Mouse (Mus musculus): ENCODE results near the gene Gjb5. TPM values are rescaled to one million over a fixed set of nuclear protein-coding genes. Genes with fewer than 3 reads are reported as not detected.

Gjb5 gene
- 0.70 and 0.84 TPM in 2 replicates for polyA plus RNA-seq (2014; fragmentation: Nextera tagmentation; extraction: Ambion mirVana)

DNA sequence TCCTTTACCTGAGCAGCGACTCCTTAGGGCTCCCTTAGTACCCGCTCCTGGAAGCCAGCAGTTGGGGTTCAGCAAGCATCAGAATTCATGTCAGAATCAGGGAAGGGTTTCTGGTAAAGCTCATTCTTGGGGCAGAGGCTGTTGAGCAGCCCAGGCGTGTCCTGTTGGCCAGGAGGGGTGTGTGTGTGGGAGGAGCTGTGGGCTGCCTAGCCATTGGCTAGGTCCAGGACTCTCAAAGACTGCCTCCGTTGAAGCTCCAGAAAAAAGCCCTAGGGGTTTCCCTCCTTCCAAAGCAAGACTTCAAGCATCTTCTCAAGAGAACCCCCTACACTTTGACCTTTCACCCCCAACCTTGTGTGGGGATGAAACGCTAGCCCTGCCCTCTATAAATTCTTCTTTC lies at the start of gene Gjb5:
Gene Gjb5, minus strand, starts transcription at position 164 of the 400 bp plus-strand sequence.
- Histone ChIP-seq H3K27ac (replicated peaks; ENCODE audit: low read depth, low read length) (no peak within 1 kb of the TSS), H3K9me3 (replicated peaks; ENCODE audit: control insufficient read depth, low read length) (no peaks in the 10 kb centered on the region), H3K4me2 (ENCODE audit: low read depth, low read length) (no peak within 1 kb of the TSS; the same call in 1 of the 2 replicates), H3K4me1 (ENCODE audit: control insufficient read depth, insufficient read depth, low read length) (no peaks in the 10 kb centered on the region; the same call in 1 of the 2 replicates), H3K36me3 (replicated peaks; ENCODE audit: control insufficient read depth, insufficient read depth, low read depth, low read length) (no peaks in the 10 kb centered on the region), H3K27me3 (ENCODE audit: control insufficient read depth, insufficient read depth, low read length) (no peaks in the 10 kb centered on the region; the same call in 1 of the 2 replicates), H3K9ac (replicated peaks; ENCODE audit: low read length) (no peak within 1 kb of the TSS), H3K4me3 (ENCODE audit: low read depth, low read length) (no peak within 1 kb of the TSS)
- DNase-seq (ENCODE audit: low spot score) = peak; percentile 34
- WGBS = 22% methylated on average over 5 of the region's 5 CpGs
- ATAC-seq (replicated peaks; ENCODE audit: insufficient number of reproducible peaks, low FRiP score, low TSS enrichment, low read depth) = no peak

DNA sequence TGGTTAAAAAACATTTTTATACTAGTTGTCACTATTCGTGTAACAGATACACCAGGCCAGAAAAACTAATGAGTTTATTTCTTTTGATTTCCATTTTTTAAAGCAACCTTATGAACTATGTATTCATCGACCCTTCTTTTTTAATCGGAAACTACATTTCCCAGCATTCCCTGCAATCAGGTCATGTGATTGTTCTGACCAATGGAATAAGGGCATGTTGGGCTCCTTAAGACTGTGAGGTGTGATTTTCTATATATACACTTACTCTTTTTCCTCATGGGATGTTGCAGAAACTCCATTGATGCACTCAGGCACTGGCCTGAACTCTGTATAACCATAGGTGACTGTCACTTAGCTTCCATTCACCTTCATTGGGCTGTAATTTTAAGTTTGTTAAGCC lies 44.6 kb upstream of the Gjb5 start:
- Histone ChIP-seq H3K36me3 (replicated peaks; ENCODE audit: control insufficient read depth, insufficient read depth, low read depth, low read length) (no peaks in the 10 kb centered on the region), H3K27me3 (ENCODE audit: control insufficient read depth, insufficient read depth, low read length) (no peaks in the 10 kb centered on the region), H3K27ac (replicated peaks; ENCODE audit: low read depth, low read length) (no peak overlapping the region), H3K9ac (replicated peaks; ENCODE audit: low read length) (no peak overlapping the region), H3K4me3 (ENCODE audit: low read depth, low read length) (no peak overlapping the region), H3K4me1 (ENCODE audit: control insufficient read depth, insufficient read depth, low read length) (no peaks in the 10 kb centered on the region), H3K4me2 (ENCODE audit: low read depth, low read length) (no peak overlapping the region), H3K9me3 (replicated peaks; ENCODE audit: control insufficient read depth, low read length) (no peaks in the 10 kb centered on the region)
- peak; percentile 46 for DNase-seq (ENCODE audit: low spot score)
- no peak for ATAC-seq (replicated peaks; ENCODE audit: insufficient number of reproducible peaks, low FRiP score, low TSS enrichment, low read depth)
- 64% methylated on average over 3 of the region's 3 CpGs for WGBS

DNA sequence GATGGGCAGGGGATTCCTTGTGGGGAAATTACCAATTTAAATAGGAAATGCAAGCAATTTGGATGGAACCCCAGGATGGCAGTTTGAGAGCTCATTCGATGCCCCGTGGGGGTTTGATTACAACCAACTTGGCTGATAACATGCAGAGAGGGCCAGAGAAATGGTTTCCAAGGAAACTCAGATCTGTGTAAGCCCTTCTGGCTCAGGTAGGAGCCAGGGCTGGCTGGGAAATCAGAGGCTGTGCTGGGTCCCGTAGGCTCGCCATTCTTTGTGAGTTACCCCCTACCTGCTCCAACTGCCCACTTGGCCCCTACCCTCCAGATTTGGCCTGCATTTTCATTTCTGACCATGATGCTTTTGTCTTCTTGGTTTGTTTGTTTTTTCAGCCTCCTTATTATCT lies 44.2 kb upstream of the Gjb5 start:
- Histone ChIP-seq H3K4me3 (ENCODE audit: low read depth, low read length) (no peak overlapping the region), H3K27me3 (ENCODE audit: control insufficient read depth, insufficient read depth, low read length) (no peaks in the 10 kb centered on the region), H3K4me2 (ENCODE audit: low read depth, low read length) (no peak overlapping the region), H3K36me3 (replicated peaks; ENCODE audit: control insufficient read depth, insufficient read depth, low read depth, low read length) (no peaks in the 10 kb centered on the region), H3K27ac (replicated peaks; ENCODE audit: low read depth, low read length) (no peak overlapping the region), H3K4me1 (ENCODE audit: control insufficient read depth, insufficient read depth, low read length) (no peaks in the 10 kb centered on the region), H3K9me3 (replicated peaks; ENCODE audit: control insufficient read depth, low read length) (no peaks in the 10 kb centered on the region), H3K9ac (replicated peaks; ENCODE audit: low read length) (no peak overlapping the region)
- WGBS = 91% methylated on average over 4 of the region's 4 CpGs
- DNase-seq (ENCODE audit: low spot score) = no peak
- no peak for ATAC-seq (replicated peaks; ENCODE audit: insufficient number of reproducible peaks, low FRiP score, low TSS enrichment, low read depth)

DNA sequence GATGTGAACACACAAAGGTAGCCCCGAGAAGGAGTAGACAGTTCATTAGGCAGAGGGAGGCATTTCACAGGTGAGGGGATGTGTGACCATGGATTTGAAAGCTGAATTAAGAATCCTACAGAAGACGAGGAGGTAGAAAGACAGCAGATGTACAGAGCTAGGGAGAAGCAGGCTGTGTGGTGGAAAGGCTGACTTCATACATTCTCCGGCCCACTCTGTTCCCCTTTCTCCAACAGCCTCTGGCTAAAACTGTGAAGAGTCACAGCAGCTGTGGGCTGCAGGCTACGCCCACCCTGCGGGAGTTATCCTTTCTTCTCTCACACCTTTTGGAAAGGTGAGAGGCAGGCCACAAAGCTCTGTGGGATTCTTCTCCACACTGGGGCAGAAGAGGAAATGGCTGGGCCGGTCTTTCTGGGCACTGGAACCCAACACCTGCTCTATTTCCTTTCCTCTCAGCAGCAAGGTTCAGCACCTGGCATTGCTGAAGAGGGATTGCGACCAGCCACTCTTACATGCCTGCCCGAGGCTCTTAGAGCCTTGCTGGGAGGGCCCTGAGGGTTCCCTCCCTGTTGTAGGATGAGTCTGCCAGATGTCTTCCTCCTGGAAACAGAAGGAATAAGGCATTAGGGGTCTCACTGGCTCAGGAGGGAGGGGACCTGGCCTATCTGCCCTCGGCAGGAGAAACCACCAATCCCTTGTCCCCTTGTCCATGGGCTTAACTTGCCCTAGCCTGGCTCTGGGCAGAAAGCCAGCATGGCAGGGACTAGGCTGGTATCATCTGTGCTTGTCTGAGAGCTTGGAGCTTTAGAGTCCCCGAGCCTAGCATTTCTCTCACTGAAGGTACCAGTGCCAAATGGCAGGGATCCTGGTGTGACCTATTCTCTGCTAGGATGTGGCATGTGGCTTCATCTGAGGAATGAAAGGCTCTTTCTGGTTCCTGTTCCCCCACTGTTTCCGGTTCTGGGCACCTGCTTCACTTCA lies 42.5 kb upstream of the Gjb5 start:
- no peaks in the 10 kb centered on the region for H3K4me1 ChIP-seq (ENCODE audit: control insufficient read depth, insufficient read depth, low read length)
- H3K36me3 ChIP-seq (replicated peaks; ENCODE audit: control insufficient read depth, insufficient read depth, low read depth, low read length) = no peaks in the 10 kb centered on the region
- H3K4me3 ChIP-seq (ENCODE audit: low read depth, low read length) = no peak overlapping the region
- 68% methylated on average over 11 of the region's 11 CpGs for WGBS
- H3K27me3 ChIP-seq (ENCODE audit: control insufficient read depth, insufficient read depth, low read length) = no peaks in the 10 kb centered on the region
- ATAC-seq (replicated peaks; ENCODE audit: insufficient number of reproducible peaks, low FRiP score, low TSS enrichment, low read depth) = no peak
- H3K27ac ChIP-seq (replicated peaks; ENCODE audit: low read depth, low read length) = no peak overlapping the region
- no peak overlapping the region for H3K4me2 ChIP-seq (ENCODE audit: low read depth, low read length)
- no peaks in the 10 kb centered on the region for H3K9me3 ChIP-seq (replicated peaks; ENCODE audit: control insufficient read depth, low read length)
- no peak for DNase-seq (ENCODE audit: low spot score)
- no peak overlapping the region for H3K9ac ChIP-seq (replicated peaks; ENCODE audit: low read length)

DNA sequence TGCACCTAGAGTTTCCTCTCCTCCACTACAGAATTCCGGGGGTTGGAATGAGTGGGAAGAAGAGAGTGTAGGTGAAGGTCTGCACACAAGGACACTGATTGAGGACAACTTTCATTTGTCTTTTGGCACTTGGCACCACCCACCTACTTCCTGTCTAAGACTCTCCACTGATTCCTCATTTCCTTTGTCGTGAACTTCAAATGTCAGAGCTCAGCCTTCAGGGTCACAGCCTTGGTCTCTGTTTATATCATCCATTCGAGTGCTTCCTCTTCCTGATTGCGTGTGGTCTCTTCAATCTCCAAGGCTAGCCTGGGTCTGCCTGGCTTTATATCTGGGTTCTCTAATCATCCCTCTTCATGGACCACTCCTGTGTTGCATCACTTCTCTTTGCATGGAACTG lies 37.6 kb upstream of the Gjb5 start:
- no peak overlapping the region for H3K4me2 ChIP-seq (ENCODE audit: low read depth, low read length)
- 64% methylated on average over 4 of the region's 4 CpGs for WGBS
- H3K36me3 ChIP-seq (replicated peaks; ENCODE audit: control insufficient read depth, insufficient read depth, low read depth, low read length) = no peaks in the 10 kb centered on the region
- H3K27ac ChIP-seq (replicated peaks; ENCODE audit: low read depth, low read length) = no peak overlapping the region
- H3K4me3 ChIP-seq (ENCODE audit: low read depth, low read length) = no peak overlapping the region
- no peaks in the 10 kb centered on the region for H3K9me3 ChIP-seq (replicated peaks; ENCODE audit: control insufficient read depth, low read length)
- no peaks in the 10 kb centered on the region for H3K4me1 ChIP-seq (ENCODE audit: control insufficient read depth, insufficient read depth, low read length)
- DNase-seq (ENCODE audit: low spot score) (no peak), ATAC-seq (replicated peaks; ENCODE audit: insufficient number of reproducible peaks, low FRiP score, low TSS enrichment, low read depth) (no peak)
- no peak overlapping the region for H3K9ac ChIP-seq (replicated peaks; ENCODE audit: low read length)
- no peaks in the 10 kb centered on the region for H3K27me3 ChIP-seq (ENCODE audit: control insufficient read depth, insufficient read depth, low read length)

DNA sequence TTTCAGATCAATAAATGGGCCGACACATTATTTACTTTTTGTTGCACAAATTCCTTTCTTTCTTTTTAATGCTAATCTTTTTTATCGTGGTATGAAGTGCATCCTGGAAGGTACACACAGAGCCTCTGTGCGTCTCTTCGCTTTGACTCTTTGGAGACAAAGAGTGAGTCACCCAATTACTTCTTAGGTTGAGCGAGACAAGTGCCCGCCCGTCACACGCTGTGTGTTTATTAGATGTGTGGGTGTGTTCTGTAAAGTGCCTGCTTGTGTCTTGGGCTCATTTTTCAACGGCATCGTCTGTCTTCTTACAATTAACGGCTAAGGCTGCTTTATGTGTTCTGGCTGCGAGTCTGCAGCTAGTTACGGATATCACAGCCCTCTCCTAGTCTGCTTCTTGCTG lies 31.7 kb upstream of the Gjb5 start:
- no peaks in the 10 kb centered on the region for H3K4me1 ChIP-seq (ENCODE audit: control insufficient read depth, insufficient read depth, low read length)
- no peak overlapping the region for H3K4me3 ChIP-seq (ENCODE audit: low read depth, low read length)
- H3K27me3 ChIP-seq (ENCODE audit: control insufficient read depth, insufficient read depth, low read length) = no peaks in the 10 kb centered on the region
- DNase-seq (ENCODE audit: low spot score) (no peak), ATAC-seq (replicated peaks; ENCODE audit: insufficient number of reproducible peaks, low FRiP score, low TSS enrichment, low read depth) (no peak)
- no peak overlapping the region for H3K9ac ChIP-seq (replicated peaks; ENCODE audit: low read length)
- 74% methylated on average over 13 of the region's 13 CpGs for WGBS
- H3K27ac ChIP-seq (replicated peaks; ENCODE audit: low read depth, low read length) = no peak overlapping the region
- H3K4me2 ChIP-seq (ENCODE audit: low read depth, low read length) = no peak overlapping the region
- no peaks in the 10 kb centered on the region for H3K9me3 ChIP-seq (replicated peaks; ENCODE audit: control insufficient read depth, low read length)
- no peaks in the 10 kb centered on the region for H3K36me3 ChIP-seq (replicated peaks; ENCODE audit: control insufficient read depth, insufficient read depth, low read depth, low read length)

DNA sequence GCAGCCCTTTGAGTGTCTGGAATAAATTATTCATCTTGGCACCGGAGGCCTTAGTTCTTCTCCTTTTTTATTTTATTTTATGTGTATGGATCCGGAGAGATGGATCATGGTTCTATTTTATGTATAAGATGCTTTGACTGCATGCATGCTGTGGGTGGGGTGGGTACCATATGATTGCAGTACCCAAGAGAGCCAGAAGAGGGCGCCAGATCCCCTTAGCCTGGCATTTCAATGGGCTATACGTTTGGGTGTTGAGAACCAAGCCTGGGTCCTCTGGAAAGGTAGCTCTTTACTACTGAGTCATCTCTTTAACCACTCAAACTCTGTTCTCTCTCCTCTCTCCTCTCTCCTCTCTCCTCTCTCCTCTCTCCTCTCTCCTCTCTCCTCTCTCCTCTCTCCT lies 19.4 kb upstream of the Gjb5 start:
- no peaks in the 10 kb centered on the region for H3K36me3 ChIP-seq (replicated peaks; ENCODE audit: control insufficient read depth, insufficient read depth, low read depth, low read length)
- WGBS = 21% methylated on average over 4 of the region's 4 CpGs
- no peaks in the 10 kb centered on the region for H3K27me3 ChIP-seq (ENCODE audit: control insufficient read depth, insufficient read depth, low read length)
- H3K9me3 ChIP-seq (replicated peaks; ENCODE audit: control insufficient read depth, low read length) = no peaks in the 10 kb centered on the region
- ATAC-seq (replicated peaks; ENCODE audit: insufficient number of reproducible peaks, low FRiP score, low TSS enrichment, low read depth) (no peak), DNase-seq (ENCODE audit: low spot score) (peak; percentile 21)
- no peak overlapping the region for H3K4me2 ChIP-seq (ENCODE audit: low read depth, low read length)
- no peak overlapping the region for H3K9ac ChIP-seq (replicated peaks; ENCODE audit: low read length)
- no peaks in the 10 kb centered on the region for H3K4me1 ChIP-seq (ENCODE audit: control insufficient read depth, insufficient read depth, low read length)
- H3K27ac ChIP-seq (replicated peaks; ENCODE audit: low read depth, low read length) = no peak overlapping the region
- H3K4me3 ChIP-seq (ENCODE audit: low read depth, low read length) = no peak overlapping the region

DNA sequence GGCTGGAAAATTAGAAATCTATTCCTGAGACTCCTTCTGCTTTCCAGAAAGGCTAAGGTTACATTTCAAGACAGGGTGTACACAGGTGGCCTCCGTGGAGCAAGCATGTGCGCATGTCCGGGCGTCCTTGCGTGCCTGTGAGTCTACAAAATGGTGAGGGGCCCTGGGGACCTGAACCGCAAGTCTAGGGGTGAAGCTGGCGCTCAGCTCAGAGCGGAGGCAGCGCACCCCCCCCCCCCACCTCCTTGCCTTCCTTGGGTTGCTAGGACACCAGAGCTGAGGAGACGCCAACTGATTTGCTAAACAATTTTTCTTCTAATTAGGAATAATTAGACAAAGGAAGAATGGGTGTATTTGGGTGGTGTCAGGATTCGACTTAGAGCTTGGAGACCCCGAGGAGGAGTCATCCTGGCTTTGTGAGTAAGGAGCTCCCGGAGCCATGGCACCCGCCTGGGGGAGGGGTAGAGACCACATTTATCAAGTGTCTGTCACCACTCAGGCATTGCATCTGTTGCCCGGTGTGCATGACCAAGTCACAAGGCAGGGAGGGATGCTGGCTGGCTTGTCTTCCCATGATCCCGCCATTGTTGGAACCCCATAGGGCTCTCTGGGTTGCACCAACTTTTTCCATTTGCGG lies 17.7 kb upstream of the Gjb5 start:
- Histone ChIP-seq H3K9me3 (replicated peaks; ENCODE audit: control insufficient read depth, low read length) (no peaks in the 10 kb centered on the region), H3K4me2 (ENCODE audit: low read depth, low read length) (no peak overlapping the region), H3K27me3 (ENCODE audit: control insufficient read depth, insufficient read depth, low read length) (no peaks in the 10 kb centered on the region), H3K27ac (replicated peaks; ENCODE audit: low read depth, low read length) (no peak overlapping the region), H3K9ac (replicated peaks; ENCODE audit: low read length) (no peak overlapping the region), H3K4me3 (ENCODE audit: low read depth, low read length) (no peak overlapping the region), H3K36me3 (replicated peaks; ENCODE audit: control insufficient read depth, insufficient read depth, low read depth, low read length) (no peaks in the 10 kb centered on the region), H3K4me1 (ENCODE audit: control insufficient read depth, insufficient read depth, low read length) (no peaks in the 10 kb centered on the region)
- DNase-seq (ENCODE audit: low spot score) (no peak), ATAC-seq (replicated peaks; ENCODE audit: insufficient number of reproducible peaks, low FRiP score, low TSS enrichment, low read depth) (no peak)
- WGBS = 82% methylated on average over 17 of the region's 17 CpGs

All from embryonic facial prominence, embryonic 11.5 days (tissue).